Mouse (Mus musculus): Measurements from ENCODE around the gene Noto.

The Noto gene

DNA sequence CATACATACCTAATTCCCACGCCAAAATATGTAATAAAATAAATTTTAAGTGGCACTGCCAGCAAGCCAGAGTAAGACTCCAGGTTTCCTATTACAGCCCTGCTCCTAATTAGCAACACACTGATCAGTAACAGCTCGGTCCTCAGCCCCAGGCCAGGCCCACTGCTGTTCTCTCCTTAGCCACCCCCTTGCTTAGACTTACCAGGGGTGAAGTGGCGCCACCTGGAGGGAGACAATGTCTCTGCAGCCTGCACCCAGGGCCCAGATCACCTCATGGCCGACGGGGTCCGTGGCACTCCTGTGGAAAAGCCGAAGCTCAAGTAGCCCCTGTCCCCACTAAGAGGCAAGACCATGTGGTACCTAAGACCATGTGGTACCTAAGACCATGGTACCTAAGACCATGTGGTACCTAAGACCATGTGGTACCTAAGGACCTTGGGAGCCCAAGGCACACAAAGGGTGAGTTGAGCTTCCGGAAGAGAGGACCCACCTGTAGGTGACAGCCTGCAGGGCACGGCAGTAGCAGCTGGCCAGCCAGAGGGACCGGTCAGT is 53.8 kb downstream of the Noto start:
- DNase-seq (ENCODE audit: low spot score), result no peak

DNA sequence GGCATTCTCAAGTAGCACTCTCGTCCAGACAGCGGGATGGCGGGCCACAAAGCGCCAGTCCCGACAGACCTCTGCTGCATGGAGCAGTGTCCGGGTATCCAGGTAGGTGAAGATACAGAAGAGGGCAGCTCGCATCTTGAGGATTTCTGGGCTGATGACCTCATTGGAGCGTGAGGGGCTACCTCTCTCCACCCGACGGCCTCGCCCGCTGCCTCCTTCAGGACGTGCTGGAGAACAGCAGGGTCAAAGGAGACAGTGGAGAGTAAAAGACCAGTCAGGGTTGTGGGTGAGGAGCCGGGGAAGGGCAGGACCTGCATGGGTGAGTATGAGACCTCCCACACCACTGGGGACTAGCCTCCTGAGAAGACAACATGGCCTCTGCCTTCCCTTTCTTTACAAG is 54.7 kb downstream of the Noto start:
- DNase-seq (ENCODE audit: low spot score), result no peak
